Mouse (Mus musculus): ENCODE data around the gene Dcxr.
"Not testable (repeated sequence)": the region's sequence is repeated elsewhere in the genome, so short reads cannot be mapped to it uniquely, and the experiment has no call there.

Gene Dcxr

GRCm38 (mm10) chr11:120727169-120727527, at the start of gene Dcxr:
Gene Dcxr (minus strand): TSS chr11:120727281.
- DNase-seq (ENCODE audit: low spot score), result peak; percentile 83

GRCm38 (mm10) chr11:120775774-120776469, 48.8 kb upstream of the Dcxr start:
- peak; percentile 93 for DNase-seq (ENCODE audit: low spot score)

GRCm38 (mm10) chr11:120773463-120774190, 46.5 kb upstream of the Dcxr start:
- no peak for DNase-seq (ENCODE audit: low spot score)

GRCm38 (mm10) chr11:120772749-120773148, 45.7 kb upstream of the Dcxr start:
- no peak for DNase-seq (ENCODE audit: low spot score)

- no peak for DNase-seq (ENCODE audit: low spot score)
Measured at GRCm38 (mm10) chr11:120768206-120768605, 41.1 kb upstream of the Dcxr start.

- DNase-seq (ENCODE audit: low spot score), result not testable (repeated sequence)
Measured at GRCm38 (mm10) chr11:120767023-120767422, 39.9 kb upstream of the Dcxr start.

GRCm38 (mm10) chr11:120763121-120763999, 36.3 kb upstream of the Dcxr start:
- DNase-seq (ENCODE audit: low spot score), result not testable (repeated sequence)

- DNase-seq (ENCODE audit: low spot score), result not testable (repeated sequence)
Measured at GRCm38 (mm10) chr11:120762672-120763041, 35.6 kb upstream of the Dcxr start, which contains the start of gene Hmga1b. Gene Hmga1b (plus strand): TSS chr11:120762794.

GRCm38 (mm10) chr11:120761811-120762671, 35.0 kb upstream of the Dcxr start:
- no peak for DNase-seq (ENCODE audit: low spot score)

- DNase-seq (ENCODE audit: low spot score), result no peak
Measured at GRCm38 (mm10) chr11:120760236-120760635, 33.2 kb upstream of the Dcxr start.

- DNase-seq (ENCODE audit: low spot score), result no peak
Measured at GRCm38 (mm10) chr11:120751606-120752005, 24.5 kb upstream of the Dcxr start.

GRCm38 (mm10) chr11:120749430-120749829, 22.3 kb upstream of the Dcxr start:
- no peak for DNase-seq (ENCODE audit: low spot score)

GRCm38 (mm10) chr11:120747974-120748373, 20.9 kb upstream of the Dcxr start:
- DNase-seq (ENCODE audit: low spot score), result no peak

GRCm38 (mm10) chr11:120744121-120744701, 17.1 kb upstream of the Dcxr start:
- no peak for DNase-seq (ENCODE audit: low spot score)

GRCm38 (mm10) chr11:120740981-120741380, 13.9 kb upstream of the Dcxr start:
- no peak for DNase-seq (ENCODE audit: low spot score)

GRCm38 (mm10) chr11:120736424-120736823, 9.3 kb upstream of the Dcxr start:
- no peak for DNase-seq (ENCODE audit: low spot score)

GRCm38 (mm10) chr11:120733521-120733920, 6.4 kb upstream of the Dcxr start:
- DNase-seq (ENCODE audit: low spot score), result peak; percentile 58

GRCm38 (mm10) chr11:120731858-120732680, 5.0 kb upstream of the Dcxr start, which contains the start of gene Cbr2:
Gene Cbr2 (minus strand): TSS chr11:120732114.
- DNase-seq (ENCODE audit: low spot score), result no peak

GRCm38 (mm10) chr11:120731395-120731794, 4.3 kb upstream of the Dcxr start:
- no peak for DNase-seq (ENCODE audit: low spot score)

GRCm38 (mm10) chr11:120730331-120730870, 3.3 kb upstream of the Dcxr start:
- no peak for DNase-seq (ENCODE audit: low spot score)
